Comparison of ENCODE assay signal across 8 mouse cellular contexts in the genomic region with DNA sequence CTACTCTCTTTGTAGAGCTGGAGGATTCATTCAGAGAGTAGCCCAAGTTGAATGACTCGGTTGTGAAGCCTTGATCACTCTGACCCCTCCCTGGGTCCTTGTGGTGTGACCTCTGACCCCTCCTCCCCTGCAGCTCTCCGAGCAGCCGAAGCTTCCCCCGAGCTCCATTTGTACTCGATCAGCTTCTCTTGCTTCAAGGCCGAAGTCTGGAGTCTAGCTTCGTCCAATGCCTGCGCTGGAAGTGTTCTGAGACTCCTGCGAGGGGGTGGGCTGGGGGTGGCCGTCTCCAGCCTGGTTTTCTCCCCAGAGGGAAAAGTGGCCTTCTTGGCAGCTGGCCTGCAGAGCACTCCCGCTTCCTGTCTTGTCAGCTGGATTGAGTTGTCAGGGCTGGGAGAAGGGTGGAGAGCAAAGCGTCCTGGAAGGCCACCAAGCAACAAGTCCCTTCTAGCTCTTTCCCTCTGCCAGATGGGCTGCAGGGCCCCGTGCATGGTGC. TPM values are rescaled to one million over a fixed set of nuclear protein-coding genes. Genes with fewer than 3 reads are reported as not detected.
A peak's percentile ranks its signal among the peaks of the same experiment; 100 is the strongest.
DNase-seq lines count a peak whose midpoint lies in the region; ATAC-seq and TF ChIP-seq lines count a peak whose summit lies in the region.

A gene (minus strand): TSS at position 180 of the 493 bp plus-strand sequence.

- peak; percentile 70 for ATAC-seq in hindbrain, embryonic 16.5 days
- ATAC-seq in limb, embryonic 15.5 days (ENCODE audit: insufficient number of reproducible peaks, low FRiP score, low TSS enrichment, low read depth) = 0 out of 2 replicates have a peak, but pooled peaks have one; percentile 45
- ATAC-seq in neural tube, embryonic 11.5 days (ENCODE audit: insufficient read depth, low FRiP score, low TSS enrichment) = no peak
- no peak for ATAC-seq in granulocyte monocyte progenitor cell, adult 5-6 weeks (replicated peaks; ENCODE audit: poor library complexity, severe bottlenecking)

- 3% methylated on average over 13 of the region's 13 CpGs for WGBS in hindbrain, embryonic 16.5 days
- 8% methylated on average over 13 of the region's 13 CpGs for WGBS in limb, embryonic 15.5 days
- WGBS in neural tube, embryonic 11.5 days = 3% methylated on average over 13 of the region's 13 CpGs

- no peak within 1 kb of the TSS for H3K27ac ChIP-seq in hindbrain, embryonic 16.5 days (ENCODE audit: low read depth, low read length)
- H3K27ac ChIP-seq in limb, embryonic 15.5 days = peak within 1 kb of the TSS; percentile 48
- H3K27ac ChIP-seq in neural tube, embryonic 11.5 days (ENCODE audit: low read depth, low read length) = no peak within 1 kb of the TSS

- H3K36me3 ChIP-seq in E14TG2a.4 (ENCODE audit: insufficient read depth, low read length) = no peaks in the 10 kb centered on the region
- no peaks in the 10 kb centered on the region for H3K36me3 ChIP-seq in hindbrain, embryonic 16.5 days (ENCODE audit: control insufficient read depth, insufficient read depth, low read length)
- H3K36me3 ChIP-seq in limb, embryonic 15.5 days = no peaks in the 10 kb centered on the region
- no peaks in the 10 kb centered on the region for H3K36me3 ChIP-seq in neural tube, embryonic 11.5 days (ENCODE audit: control insufficient read depth, insufficient read depth, low read length)

- H3K4me2 ChIP-seq in hindbrain, embryonic 16.5 days (ENCODE audit: low read length) = no peak within 1 kb of the TSS
- H3K4me2 ChIP-seq in limb, embryonic 15.5 days = peak within 1 kb of the TSS; percentile 22
- peak within 1 kb of the TSS; percentile 5; the same call in 1 of the 2 replicates for H3K4me2 ChIP-seq in neural tube, embryonic 11.5 days (ENCODE audit: low read depth)

- peak within 1 kb of the TSS; percentile 56 for H3K4me3 ChIP-seq in E14TG2a.4 (replicated peaks; ENCODE audit: low read length)
- H3K4me3 ChIP-seq in hindbrain, embryonic 16.5 days (ENCODE audit: low read length) = no peak within 1 kb of the TSS
- H3K4me3 ChIP-seq in limb, embryonic 15.5 days = no peak within 1 kb of the TSS
- H3K4me3 ChIP-seq in neural tube, embryonic 11.5 days (ENCODE audit: low read depth, low read length) = no peak within 1 kb of the TSS

- intact Hi-C loops in gastrocnemius, postnatal 36 days (cut with DNase I) = no loop called here

- no peak for TF ChIP-seq CTCF in E14TG2a.4 (conservative IDR thresholded peaks at IDR 0.05; ENCODE audit: low read length)

- no peaks in the 10 kb centered on the region for H3K9me3 ChIP-seq in E14TG2a.4 (ENCODE audit: low read length)
- no peaks in the 10 kb centered on the region for H3K9me3 ChIP-seq in hindbrain, embryonic 16.5 days (ENCODE audit: control insufficient read depth, low read length)
- H3K9me3 ChIP-seq in limb, embryonic 15.5 days = no peaks in the 10 kb centered on the region
- H3K9me3 ChIP-seq in neural tube, embryonic 11.5 days (ENCODE audit: control insufficient read depth, low read length) = no peaks in the 10 kb centered on the region

- H3K9ac ChIP-seq in hindbrain, embryonic 16.5 days (ENCODE audit: low read depth, low read length) = no peak within 1 kb of the TSS
- no peak within 1 kb of the TSS for H3K9ac ChIP-seq in limb, embryonic 15.5 days
- peak within 1 kb of the TSS; percentile 35; the same call in 1 of the 2 replicates for H3K9ac ChIP-seq in neural tube, embryonic 11.5 days (ENCODE audit: low read length)

- peaks cover 39% of the 10 kb centered on the region for H3K4me1 ChIP-seq in E14TG2a.4 (replicated peaks; ENCODE audit: low read depth, low read length)
- H3K4me1 ChIP-seq in hindbrain, embryonic 16.5 days (ENCODE audit: control insufficient read depth, insufficient read depth, low read depth, low read length) = peaks cover 9% of the 10 kb centered on the region
- H3K4me1 ChIP-seq in limb, embryonic 15.5 days = peaks cover 24% of the 10 kb centered on the region
- peaks cover 13% of the 10 kb centered on the region for H3K4me1 ChIP-seq in neural tube, embryonic 11.5 days (ENCODE audit: control insufficient read depth, insufficient read depth, low read length)

- peak; percentile 74 for DNase-seq in adrenal gland, adult 2 months
- peak; percentile 67 to 71 for DNase-seq in gastrocnemius, postnatal 36 days
- peak; percentile 48 for DNase-seq in neural tube, embryonic 11.5 days (ENCODE audit: low spot score)
- no peak for DNase-seq in thymus, postnatal 14 days

- peaks cover 27% of the 10 kb centered on the region for H3K27me3 ChIP-seq in E14TG2a.4 (ENCODE audit: insufficient read depth, low read length)
- peaks cover 11% of the 10 kb centered on the region for H3K27me3 ChIP-seq in hindbrain, embryonic 16.5 days (replicated peaks; ENCODE audit: control insufficient read depth, insufficient read depth, low read length)
- H3K27me3 ChIP-seq in limb, embryonic 15.5 days = peaks cover 15% of the 10 kb centered on the region
- peaks cover 14% of the 10 kb centered on the region for H3K27me3 ChIP-seq in neural tube, embryonic 11.5 days (ENCODE audit: control insufficient read depth, insufficient read depth, low read length)

RNA-seq across cellular contexts. Expression of the gene that starts here (rescaled TPM):
- total RNA-seq in adrenal gland, adult 2 months (2021) = not detected
- polyA plus RNA-seq in adrenal gland, adult 2 months (2012; rRNA removed) = 0.03 TPM in 1 of 2 replicates, not detected in the other
- total RNA-seq in gastrocnemius, postnatal 36 days (2021) = not detected
- 0.11 TPM in 1 of 2 replicates, not detected in the other for polyA plus RNA-seq in hindbrain, embryonic 16.5 days (2015; fragmentation: Nextera tagmentation; extraction: Ambion mirVana)
- 10.2 and 11.8 TPM in 2 replicates for polyA plus RNA-seq in limb, embryonic 15.5 days (2015; fragmentation: Nextera tagmentation; extraction: Ambion mirVana)
- polyA plus RNA-seq in neural tube, embryonic 11.5 days (2014; fragmentation: Nextera tagmentation; extraction: Ambion mirVana) = not detected in 2 replicates
- total RNA-seq in granulocyte monocyte progenitor cell, adult 5-6 weeks (2014; fragmentation: Nextera tagmentation) = not detected in 2 replicates
- not detected in 2 replicates for total RNA-seq in granulocyte monocyte progenitor cell, adult 5-6 weeks (2017)

Comparison
In these comparisons a context has a peak if more than half of its experiments do, and no peak if none do; other contexts are left out.
1. RNA of the gene that starts here (polyA plus RNA-seq): 10.2 to 11.8 TPM in limb, embryonic 15.5 days; 0.11 TPM in hindbrain, embryonic 16.5 days, 0.03 TPM in adrenal gland, adult 2 months and not detected in neural tube, embryonic 11.5 days; every median in the first group is over 10 times any median in the second.
2. Peak in DNase-seq in adrenal gland, adult 2 months; RNA of the gene not detected or under 1 TPM.
3. Peak in DNase-seq in gastrocnemius, postnatal 36 days; RNA of the gene not detected or under 1 TPM.
4. Peak in ATAC-seq in hindbrain, embryonic 16.5 days; RNA of the gene not detected or under 1 TPM.
5. Peak in DNase-seq, H3K9ac ChIP-seq and H3K4me2 ChIP-seq in neural tube, embryonic 11.5 days; RNA of the gene not detected or under 1 TPM.